Mouse (Mus musculus): ENCODE results near the gene Gria4.
"Not testable (repeated sequence)": the region's sequence is repeated elsewhere in the genome, so short reads cannot be mapped to it uniquely, and the experiment has no call there.

Gria4 gene

DNA sequence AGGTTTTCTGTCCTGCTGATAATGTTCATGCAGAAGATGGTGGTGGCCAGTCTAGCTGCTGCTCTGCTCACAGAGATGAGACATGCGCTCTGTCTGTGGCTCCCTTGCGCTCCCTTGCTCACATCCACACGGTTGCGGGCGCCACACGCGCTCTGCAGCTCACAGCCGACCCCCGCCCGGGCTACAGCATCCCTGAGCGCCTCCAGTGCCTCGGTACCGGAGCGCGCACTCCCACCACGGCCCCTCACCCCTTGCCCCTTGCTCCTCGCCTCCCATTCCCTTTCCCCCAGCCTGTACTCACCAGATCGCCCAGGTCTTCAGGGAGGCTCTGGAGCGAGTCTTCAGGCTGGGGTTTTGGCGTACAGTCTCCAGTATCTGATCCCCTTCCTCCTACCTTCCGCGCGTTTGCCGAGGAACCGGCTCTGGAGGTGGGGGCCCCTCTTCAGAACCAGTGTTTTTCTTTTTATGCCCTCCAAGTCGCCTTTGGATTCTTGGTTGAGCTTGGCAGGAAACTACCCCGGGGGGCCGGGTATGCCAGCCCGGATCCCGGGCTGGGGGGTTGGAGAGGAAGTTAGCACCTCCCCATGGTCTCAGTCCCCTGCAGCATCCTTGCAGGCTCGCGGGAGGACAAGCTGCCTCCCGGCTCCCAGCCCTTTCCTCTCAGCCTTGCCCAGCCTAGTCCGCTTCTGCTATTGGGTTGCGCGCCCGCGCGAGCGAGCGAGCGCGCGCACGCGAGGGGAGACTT, at the start of gene Gria4:
TSS of gene Gria4 (minus strand) at position 691 of the 745 bp plus-strand sequence.
- no peak for DNase-seq (ENCODE audit: low spot score)

DNA sequence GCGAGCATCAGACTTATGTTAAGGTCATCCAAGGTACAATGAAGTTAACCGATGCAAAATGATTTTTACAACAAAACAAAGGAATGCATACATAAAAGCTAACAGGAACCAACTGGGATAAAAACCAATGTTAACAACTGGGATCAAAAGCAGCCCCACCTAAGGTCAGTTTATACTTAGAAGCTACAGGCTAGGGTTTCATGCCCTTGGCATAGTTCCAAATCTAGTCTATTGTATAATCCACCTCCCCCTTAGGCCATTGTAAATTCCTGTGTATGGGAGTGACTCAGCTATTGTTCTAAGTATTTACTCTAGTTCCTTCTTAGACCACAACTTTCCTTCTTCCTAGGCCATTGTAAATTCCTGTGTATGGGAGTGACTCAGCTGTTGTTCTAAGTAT, 14.9 kb upstream of the Gria4 start:
- not testable (repeated sequence) for DNase-seq (ENCODE audit: low spot score)

DNA sequence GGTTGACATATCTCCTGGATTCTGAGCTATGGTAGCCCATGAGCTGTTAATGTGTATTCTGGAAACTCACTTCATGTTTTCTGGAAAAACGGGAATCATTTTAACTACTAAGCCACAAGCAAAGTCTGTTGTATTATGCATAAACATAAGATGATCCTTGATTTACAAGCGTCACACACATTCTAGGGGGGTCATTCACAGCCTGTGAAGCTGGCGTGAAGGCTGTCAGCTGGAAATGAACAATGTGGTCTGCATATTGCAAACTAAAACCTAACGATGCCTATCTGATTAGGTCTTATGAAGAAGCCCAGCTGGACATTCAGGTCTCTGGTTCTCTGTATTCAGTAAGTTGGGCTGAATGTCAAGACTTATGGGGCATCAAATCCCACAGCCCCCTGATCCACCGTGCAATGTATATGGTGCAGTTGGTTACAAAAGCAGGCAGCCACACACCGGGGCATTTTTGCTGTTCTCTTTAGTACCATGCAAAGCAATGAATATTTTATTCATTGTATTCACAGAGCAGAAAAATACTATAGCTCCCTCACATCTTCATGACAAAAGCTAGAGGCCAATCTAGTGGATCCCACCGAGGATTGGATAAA, 7.2 kb upstream of the Gria4 start:
- no peak for DNase-seq (ENCODE audit: low spot score)

DNA sequence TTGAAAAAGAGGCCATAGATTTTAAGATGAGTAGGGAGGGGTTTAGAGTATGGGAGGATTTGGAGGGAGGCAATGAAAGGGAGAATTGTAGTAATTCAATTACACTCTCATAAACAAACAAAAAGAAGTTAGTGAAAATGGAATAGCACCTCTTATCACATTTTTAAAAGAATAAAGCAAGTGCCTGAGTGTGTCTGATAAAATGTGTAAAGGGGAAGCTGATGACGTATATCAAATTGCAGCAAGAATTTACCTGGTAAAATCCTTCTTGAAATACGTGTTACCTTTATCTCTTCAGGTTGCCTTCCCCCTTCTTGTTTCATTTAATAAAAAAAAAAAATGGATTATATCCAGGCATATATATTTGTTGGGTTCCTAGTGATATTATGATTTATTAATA, 1.4 kb upstream of the Gria4 start:
- DNase-seq (ENCODE audit: low spot score) = no peak

DNA sequence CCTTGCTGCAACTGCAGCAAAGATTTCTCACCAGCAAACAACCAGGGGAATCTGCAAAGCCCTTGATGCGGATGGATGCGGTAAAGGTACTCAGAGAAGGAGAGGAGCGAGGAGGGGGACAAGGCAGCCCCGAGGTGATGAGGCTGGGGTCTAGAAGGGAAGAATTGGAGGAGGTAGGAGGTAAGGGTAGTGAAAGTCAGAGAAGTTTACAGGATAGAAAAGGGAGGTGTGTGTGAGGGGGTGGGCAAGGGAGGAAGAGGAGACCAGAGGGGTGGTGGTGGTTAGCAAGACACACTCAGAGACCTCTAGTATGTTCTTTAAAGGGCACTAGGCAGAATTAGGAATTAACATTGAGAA, 233 bp upstream of the Gria4 start:
- DNase-seq (ENCODE audit: low spot score) = no peak

DNA sequence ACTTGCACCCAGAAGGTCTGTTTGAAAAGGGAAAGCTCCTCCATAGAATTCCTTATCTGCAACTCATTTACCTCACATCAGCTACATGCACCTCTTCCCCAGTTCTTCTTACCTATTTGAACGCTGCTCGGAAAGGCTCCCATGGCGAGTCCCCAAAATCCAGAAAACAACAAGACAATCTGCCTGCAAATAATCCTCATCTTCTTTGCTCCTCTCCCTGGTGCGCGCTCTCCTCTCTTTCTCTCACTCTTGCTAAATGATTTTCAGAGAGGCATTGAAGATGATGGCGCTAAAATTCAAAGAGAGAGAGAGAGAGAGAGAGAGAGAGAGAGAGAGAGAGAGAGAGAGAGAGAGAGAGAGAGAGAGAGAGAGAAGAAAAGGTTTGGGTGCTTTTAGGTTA, 959 bp downstream of the Gria4 start:
- no peak for DNase-seq (ENCODE audit: low spot score)

DNA sequence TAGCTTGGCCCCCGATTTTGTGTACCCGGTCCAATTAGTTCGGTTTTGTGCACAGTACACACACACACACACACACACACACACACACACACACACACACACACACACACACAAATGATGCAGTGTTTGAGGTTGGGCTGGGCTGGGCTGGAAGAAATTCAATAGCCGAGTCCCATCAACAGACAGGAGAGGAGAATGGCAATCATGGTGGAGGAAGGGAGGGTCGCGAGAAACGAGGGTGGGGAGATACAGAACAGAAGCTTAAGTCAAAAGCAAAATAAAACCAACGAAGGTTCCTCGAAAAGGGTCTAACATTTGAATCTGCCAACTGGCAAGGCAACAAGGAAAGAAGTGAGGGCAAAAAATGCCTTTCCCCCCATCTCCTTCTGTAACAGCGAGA, 1.6 kb downstream of the Gria4 start:
- no peak for DNase-seq (ENCODE audit: low spot score)

DNA sequence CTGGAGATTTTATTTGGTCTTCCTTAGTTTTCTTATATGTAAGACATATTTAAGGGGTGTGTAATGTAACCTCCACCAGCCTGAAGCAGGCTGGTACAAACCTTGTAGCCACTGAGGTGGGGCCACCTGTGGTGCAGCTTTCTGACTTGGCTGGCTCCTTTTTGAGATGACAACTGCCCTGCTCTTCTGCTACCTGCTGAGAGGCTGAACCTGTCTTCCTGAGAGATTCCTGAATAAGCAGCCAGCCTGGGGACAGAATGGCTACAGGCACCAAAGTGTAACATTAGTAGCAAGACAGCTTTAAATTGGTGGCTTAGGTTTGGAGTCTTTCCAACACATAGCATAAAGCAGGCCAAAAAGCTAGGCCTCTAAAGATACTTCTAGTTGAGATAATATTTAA, 46.6 kb downstream of the Gria4 start:
- DNase-seq (ENCODE audit: low spot score) = not testable (repeated sequence)

DNA sequence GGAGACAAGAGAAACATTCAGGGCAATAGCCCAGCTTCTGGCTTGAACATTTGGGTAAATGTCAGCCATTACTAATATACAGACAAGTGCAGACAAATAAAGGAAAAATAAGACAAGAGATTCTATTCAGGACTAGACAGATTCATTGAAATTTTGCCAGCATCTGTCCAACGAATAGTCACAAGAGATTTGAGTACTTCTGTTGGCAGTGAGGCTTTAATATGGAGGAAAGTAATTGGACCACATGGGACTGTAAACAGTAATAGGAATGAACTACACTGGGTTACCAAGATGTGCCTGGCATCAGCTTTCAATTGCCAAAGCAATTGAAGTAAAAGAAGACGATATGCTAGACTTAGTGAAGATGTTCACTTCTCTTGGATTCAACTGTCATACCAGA, 81.9 kb downstream of the Gria4 start:
- DNase-seq (ENCODE audit: low spot score) = no peak

DNA sequence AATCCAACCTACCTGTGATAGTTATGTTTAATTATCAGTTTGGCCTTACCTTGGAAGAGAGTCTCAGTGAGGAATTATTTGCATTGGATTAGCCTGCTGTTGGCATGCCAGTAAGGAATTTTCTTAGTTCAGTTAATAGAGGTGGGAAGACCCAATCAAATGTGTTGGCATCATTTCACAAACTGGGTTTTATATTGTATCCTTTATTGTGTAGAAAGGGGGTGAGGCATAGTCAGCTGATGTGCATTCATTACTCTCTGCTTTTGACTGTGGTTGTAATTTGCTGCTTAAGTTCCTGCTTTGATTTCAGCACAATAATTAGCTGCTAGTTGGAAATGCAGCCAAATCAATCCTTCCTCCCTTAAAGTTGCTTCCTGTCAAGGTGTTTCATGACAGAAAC, 83.7 kb downstream of the Gria4 start:
- no peak for DNase-seq (ENCODE audit: low spot score)

DNA sequence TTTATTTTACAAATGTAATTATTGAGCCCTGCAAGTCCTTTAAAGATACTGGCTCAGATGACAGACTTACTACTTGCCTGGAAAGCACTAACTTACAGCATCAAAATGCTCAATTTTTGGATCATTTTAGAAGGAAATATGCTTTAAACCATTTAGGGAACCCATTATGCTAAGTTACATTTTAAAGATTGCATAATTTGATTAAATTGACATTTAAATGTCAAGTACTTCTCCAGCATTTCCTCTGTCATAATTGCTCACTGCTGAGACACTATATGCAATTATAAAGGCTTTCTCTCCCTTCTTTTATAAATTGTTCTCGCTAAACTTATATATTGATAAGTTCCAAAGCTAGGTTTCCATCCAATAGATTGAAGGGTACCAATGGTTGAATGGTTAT, 108.9 kb downstream of the Gria4 start:
- no peak for DNase-seq (ENCODE audit: low spot score)

DNA sequence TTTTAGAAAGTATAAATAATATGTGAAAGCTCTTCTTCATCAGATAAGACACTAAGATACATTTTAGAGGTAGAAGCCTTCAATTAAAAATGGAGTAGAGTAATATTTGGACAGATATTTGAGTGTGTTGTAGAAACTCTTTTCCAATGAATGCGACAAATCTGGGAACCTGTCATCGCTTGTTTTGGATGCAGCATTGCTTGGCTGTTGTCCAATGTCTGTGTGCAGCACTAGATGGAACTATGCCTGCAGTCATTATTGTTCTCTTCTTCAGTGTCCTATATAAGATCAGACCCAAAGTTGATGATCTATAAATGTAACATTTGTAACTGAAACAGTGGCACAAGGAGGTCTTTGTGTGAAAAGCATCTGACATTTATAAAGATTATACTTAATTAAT, 115.8 kb downstream of the Gria4 start:
- DNase-seq (ENCODE audit: low spot score) = no peak

DNA sequence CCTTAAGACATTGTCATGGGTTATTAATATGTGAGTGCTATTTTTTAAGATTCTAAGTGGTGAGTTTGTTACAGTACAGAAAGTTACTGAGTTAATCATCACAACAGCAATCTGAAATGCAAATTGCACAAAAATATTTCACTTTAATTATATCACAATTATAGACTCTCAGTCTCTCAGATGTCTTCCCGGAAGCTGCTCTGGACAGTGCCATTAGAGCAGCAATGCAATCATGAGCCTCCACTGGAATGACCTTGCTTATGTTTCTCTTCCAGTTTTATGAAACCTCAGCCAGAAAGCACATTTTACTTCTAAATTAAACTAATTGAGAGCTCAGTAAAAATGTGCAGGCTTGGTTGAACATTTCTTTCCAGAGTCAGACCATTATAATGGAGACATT, 116.9 kb downstream of the Gria4 start:
- DNase-seq (ENCODE audit: low spot score) = no peak

DNA sequence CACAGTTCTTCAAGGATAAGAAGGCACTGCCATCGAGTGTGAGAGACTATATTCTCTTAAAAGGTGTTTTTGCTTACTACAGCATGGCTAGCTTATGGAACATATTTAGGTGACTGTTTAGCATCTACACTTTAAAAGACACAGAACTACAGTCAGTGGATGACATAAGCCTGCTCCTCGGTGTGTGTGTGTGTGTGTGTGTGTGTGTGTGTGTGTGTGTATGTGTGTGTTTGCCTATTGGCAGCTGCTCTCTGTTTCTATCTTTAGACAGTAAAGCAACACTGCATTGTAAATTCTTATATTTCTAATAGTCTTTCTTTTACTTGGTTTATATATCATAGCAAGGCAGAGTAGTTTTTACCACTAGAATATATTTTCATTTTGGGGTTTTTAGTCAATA, 130.3 kb downstream of the Gria4 start:
- DNase-seq (ENCODE audit: low spot score) = no peak

DNA sequence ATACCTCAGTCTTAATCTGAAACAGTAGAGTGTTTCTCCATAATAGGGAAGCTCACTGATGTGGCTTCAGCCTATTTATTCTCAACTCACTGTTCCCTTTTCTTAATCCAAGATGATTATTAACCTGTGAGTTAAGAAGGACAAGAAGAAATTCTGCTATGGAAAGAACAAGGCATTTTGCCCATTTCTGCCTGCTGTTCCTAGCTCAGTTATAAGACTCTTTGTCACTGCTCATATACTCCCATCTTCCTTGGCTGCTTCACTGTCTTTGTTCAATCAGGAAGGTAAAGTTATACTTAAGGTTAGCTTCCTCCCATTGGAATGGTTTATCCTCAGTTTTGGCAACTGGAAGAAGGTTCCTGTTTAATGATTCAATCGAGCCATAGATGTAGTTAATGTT, 133.6 kb downstream of the Gria4 start:
- DNase-seq (ENCODE audit: low spot score) = no peak

DNA sequence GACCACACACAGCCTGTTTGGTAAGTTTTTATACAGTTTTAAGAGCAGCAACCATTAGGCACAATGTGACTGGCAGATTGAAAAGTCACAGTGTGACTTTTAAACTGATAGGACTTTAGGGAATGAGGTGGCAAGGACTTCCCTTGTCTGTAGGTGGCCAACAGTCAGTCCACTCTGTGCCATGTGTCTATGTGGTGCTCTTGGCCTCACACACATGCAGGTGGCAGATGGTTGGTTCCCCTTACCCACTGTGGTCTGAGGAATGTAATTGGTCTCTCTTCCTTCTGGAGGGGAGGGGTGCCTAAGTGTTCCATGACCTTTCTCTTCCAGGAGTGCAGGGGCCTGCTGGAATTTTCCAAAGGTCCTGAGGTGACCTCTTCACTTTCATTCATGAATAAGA, 137.1 kb downstream of the Gria4 start:
- DNase-seq (ENCODE audit: low spot score) = no peak

DNA sequence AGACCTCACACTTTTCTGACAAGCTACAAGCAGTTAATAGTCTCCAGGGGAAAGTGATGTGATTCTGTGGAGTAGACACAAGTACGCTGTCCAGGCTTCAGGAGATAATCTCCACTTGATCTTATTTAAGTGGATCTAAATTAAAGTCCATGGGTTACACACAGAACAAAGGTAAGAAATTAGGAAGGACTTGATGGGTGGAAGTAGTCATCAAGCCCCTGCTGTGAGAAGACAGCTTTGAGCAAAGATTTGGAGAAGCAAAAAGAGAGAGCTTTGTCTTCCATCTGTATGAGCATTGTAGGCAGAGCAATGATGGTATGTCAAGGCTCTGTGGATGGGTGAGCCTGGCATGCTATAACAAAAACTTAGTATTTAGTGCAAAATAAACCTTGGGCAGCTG, 141.7 kb downstream of the Gria4 start:
- DNase-seq (ENCODE audit: low spot score) = no peak

DNA sequence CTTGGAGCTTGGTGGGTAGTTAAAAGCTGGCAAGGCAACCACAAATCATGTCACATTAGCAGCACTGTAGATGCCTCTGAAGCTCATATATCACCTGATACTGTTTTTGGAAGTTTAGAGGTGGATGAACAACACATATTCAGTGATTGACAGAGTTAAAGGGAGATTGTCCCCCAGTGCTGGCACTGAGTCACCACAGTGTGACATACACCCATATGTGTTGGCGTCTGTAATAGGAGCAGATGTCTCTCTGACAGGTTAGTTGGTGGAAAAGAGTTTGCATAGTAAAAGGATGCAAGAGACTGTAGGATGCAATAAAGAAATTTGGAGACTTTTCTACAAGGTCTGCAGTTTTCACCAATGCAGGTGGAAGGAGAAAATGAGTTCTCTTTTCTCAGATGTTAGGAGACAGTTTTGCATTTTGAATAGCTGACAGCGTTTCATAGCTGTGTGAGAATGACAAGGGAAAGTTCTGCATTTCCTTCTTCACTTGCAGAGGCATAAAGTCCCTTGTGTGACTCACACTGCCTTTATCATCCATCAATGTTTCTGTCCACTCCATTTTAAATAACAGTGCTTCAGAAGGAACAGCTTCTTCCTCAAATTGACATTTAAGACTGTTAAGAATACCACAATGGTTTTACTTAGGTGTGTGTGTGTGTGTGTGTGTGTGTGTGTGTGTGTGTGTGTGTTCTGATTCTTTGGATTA, 156.7 kb downstream of the Gria4 start:
- no peak for DNase-seq (ENCODE audit: low spot score)

DNA sequence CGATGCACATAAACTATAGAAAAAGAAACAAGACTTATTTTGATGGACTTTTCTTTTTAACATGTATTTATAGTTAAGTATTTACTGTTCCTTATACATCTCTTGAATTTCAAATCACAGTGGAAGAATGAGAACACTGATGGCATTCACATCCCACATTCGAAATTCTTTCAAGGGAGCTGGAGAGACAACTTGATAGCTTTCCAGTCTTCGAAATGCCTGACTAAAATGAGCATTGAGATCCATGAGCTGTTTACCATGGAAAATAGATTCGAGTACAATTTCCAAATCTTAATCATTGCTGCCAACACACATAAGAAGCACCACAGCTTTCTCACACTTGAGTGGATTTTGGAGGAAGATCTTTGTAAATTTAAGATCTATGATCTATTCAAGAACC, 164.1 kb downstream of the Gria4 start:
- DNase-seq (ENCODE audit: low spot score) = no peak

DNA sequence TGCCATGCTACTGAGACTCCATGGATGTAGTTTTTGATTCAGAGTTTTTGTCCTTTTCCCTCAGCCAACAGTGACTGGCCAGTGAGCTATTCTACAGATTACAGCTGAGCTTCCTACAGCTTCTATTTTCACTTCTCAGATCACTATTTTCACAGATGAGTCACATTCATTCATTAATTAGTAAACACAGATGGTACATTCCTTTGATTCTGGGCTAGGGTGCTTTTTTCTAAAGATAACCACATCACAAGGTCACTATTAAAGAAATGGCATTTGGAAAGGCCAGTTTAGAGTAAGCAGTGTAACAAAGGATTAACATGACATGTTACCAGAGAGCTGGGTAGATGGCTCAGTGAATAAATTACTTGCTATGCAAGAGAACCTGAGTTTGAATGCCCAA, 180.7 kb downstream of the Gria4 start:
- no peak for DNase-seq (ENCODE audit: low spot score)

DNA sequence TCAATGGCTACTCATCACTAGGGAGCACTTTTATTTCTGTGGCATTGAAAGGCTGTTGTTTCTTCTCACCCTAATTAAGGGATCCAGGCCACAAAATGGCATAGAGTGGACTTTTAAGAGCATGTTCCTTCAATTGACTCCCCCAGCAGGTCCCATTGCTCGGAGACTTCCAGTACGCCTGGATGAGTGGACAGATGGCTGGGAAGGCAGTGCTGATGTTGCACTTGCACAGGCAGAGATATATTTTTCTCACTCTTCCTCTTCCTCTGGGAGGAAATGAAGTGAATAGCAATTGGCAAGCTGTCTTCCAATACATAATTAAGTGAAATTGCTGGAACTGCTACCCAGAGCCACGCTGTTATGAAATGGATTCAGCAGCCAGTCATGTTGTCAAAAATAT, 190.7 kb downstream of the Gria4 start:
- DNase-seq (ENCODE audit: low spot score) = no peak

DNA sequence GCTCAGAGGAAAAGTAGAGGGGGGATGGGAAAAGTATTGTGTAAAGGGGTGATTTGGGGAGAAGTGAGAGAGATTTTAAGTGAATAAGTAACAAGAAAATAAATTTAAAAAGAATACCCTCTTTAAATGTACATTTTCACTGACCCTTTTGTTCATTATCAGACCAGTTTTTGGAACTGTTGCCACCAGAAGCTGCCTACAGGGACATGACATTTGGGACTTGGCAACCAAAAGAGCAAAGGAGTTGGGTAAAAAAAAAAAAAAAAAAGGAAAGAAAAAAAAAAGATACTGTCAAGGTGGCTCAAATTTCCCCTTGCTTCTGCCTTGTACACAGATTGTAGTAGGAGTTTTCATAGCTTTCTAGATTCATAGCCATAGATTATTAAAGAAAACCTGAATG, 191.8 kb downstream of the Gria4 start:
- no peak for DNase-seq (ENCODE audit: low spot score)

DNA sequence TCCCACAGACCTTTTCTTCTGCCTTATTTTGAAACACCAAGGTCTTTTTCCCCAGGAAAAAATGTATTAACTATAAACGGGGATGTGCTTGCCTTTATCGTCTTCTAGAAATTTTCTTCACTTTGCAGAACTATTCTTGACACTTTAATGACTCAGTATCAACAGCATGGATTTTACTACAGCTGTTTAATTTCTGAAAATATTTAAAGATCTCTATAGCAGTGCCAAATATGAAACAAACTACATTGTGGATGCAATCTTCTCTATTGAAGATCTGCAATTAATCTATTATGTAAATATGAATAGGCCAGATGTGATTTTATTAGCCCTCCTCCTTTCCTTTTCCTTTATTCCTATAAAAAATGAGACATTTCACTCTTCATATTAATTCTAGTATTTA, 194.2 kb downstream of the Gria4 start:
- no peak for DNase-seq (ENCODE audit: low spot score)

DNA sequence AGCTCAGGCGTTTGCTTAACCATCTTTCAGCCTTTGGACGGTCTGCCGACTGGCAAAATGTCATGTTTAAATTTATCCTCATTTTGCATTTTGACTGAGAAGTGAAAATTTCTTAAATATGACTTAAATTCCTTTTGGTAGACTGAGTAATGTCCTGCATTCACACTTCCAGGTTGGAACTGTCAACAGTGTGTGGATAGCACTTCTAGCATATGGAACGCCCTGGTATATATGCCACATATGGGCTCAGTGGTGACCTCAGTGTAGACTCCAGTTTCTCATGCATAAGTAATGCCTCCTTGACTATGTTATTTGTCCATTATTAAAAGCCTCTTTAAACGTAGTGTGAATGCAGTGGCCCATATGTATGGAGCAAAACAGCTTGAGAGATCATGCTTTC, 222.4 kb downstream of the Gria4 start:
- DNase-seq (ENCODE audit: low spot score) = no peak
